Mouse (Mus musculus) common myeloid progenitor, adult 5-6 weeks (primary cell): ENCODE results near the gene Prkd2. TPM values are rescaled to one million over a fixed set of nuclear protein-coding genes. Genes with fewer than 3 reads are reported as not detected.

ENCODE experiments used
- ATAC-seq: replicated peaks from 2 replicates; pipeline ENCODE4 v1.8.0; 2016; ENCODE audit warnings: low read depth, mild to moderate bottlenecking, moderate TSS enrichment, inconsistent platforms; ENCODE audit not compliant: poor library complexity, severe bottlenecking
- total RNA-seq: library from RNA; stranded (forward); fragments of 200-1000, 187-1606 nt; gene quantifications from 2 replicates; pipeline ENCODE4 v1.2.3, GENCODE M21; 2017

Gene Prkd2
- total RNA-seq, 1 experiment from 2014 or later: 12.9 TPM

- no peak for ATAC-seq
Observed at GRCm38 (mm10) chr7:16890944-16891343, 48.2 kb downstream of the Prkd2 start.

GRCm38 (mm10) chr7:16891641-16892351 lies 49.1 kb downstream of the Prkd2 start, which contains the start of gene Gng8:
Gng8 (plus strand) TSS chr7:16891786.
- peak; percentile 80 for ATAC-seq

- ATAC-seq: no peak
Observed at GRCm38 (mm10) chr7:16892352-16892730, 49.6 kb downstream of the Prkd2 start.

- ATAC-seq: no peak
Observed at GRCm38 (mm10) chr7:16893612-16894011, 50.9 kb downstream of the Prkd2 start.

- no peak for ATAC-seq
Observed at GRCm38 (mm10) chr7:16894279-16894678, 51.6 kb downstream of the Prkd2 start.

GRCm38 (mm10) chr7:16895000-16895399 lies 52.3 kb downstream of the Prkd2 start:
- peak; percentile 70 for ATAC-seq

- ATAC-seq: no peak
Observed at GRCm38 (mm10) chr7:16895511-16895910, 52.8 kb downstream of the Prkd2 start.

GRCm38 (mm10) chr7:16900526-16900925 lies 57.8 kb downstream of the Prkd2 start:
- no peak for ATAC-seq

GRCm38 (mm10) chr7:16903439-16903955 lies 60.8 kb downstream of the Prkd2 start:
- ATAC-seq: peak; percentile 67

GRCm38 (mm10) chr7:16904120-16904675 lies 61.5 kb downstream of the Prkd2 start:
- ATAC-seq: no peak; the same call in 1 of the 2 replicates

- ATAC-seq: no peak; the same call in 1 of the 2 replicates
Observed at GRCm38 (mm10) chr7:16905491-16906021, 62.9 kb downstream of the Prkd2 start.

- 0 out of 2 replicates have a peak, but pooled peaks have one; percentile 13 for ATAC-seq
Observed at GRCm38 (mm10) chr7:16906281-16906680, 63.6 kb downstream of the Prkd2 start, which contains the start of gene Ptgir. Ptgir (plus strand) TSS chr7:16906490.

GRCm38 (mm10) chr7:16906889-16907559 lies 64.3 kb downstream of the Prkd2 start:
- no peak for ATAC-seq

GRCm38 (mm10) chr7:16907842-16908241 lies 65.1 kb downstream of the Prkd2 start:
- no peak for ATAC-seq

- 0 out of 2 replicates have a peak, but pooled peaks have one; percentile 9 for ATAC-seq
Observed at GRCm38 (mm10) chr7:16908367-16908766, 65.7 kb downstream of the Prkd2 start.

- no peak for ATAC-seq
Observed at GRCm38 (mm10) chr7:16908859-16909258, 66.2 kb downstream of the Prkd2 start.

- peak; percentile 64 for ATAC-seq
Observed at GRCm38 (mm10) chr7:16909909-16910308, 67.2 kb downstream of the Prkd2 start.

GRCm38 (mm10) chr7:16911904-16912303 lies 69.2 kb downstream of the Prkd2 start:
- ATAC-seq: no peak

GRCm38 (mm10) chr7:16912360-16912759 lies 69.7 kb downstream of the Prkd2 start:
- ATAC-seq: no peak

GRCm38 (mm10) chr7:16913806-16914452 lies 71.2 kb downstream of the Prkd2 start:
- peak; percentile 78 for ATAC-seq
